Mouse (Mus musculus): ENCODE data around the gene Cd69.

The Cd69 gene

DNA sequence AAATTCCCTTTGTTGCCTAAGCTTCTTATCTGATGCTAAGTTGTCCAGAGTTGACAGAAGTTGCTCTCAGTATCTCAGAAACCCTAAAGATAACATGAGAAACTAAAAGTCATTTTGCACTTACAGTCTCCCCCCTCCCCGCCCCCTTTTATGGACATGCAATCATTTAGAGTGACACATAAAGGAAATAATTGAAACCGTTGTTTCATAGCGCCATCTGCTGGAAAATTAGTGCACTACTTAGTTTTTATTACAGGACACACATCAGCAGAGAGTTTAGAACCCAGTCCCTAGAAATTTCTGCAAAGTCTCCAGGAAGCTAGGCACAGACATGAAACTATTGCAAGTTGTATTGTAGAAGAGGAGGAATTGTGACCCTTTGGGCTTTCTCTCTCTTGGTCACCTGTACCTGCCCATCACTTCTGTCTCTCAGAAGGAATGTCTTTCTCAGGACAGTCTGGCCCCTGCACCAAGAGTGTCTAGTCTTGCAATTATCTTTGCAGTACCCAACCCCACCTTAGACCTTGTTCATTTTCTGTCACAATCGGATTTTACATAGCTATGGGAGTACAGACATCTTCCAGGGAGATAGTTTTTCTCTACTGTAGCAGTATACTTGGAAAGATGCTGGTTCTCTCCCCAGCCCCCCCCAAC is 20.2 kb downstream of the Cd69 start:
- in situ Hi-C loops (cut with MboI; ENCODE audit: unreplicated experiment in 2 of 2) = loop anchor here (5.0 to 10.0 kb wide), 5 partner anchors 112 to 820 kb away; partner anchors contain the start of gene Fkbp4 (in 1 of the 2)

DNA sequence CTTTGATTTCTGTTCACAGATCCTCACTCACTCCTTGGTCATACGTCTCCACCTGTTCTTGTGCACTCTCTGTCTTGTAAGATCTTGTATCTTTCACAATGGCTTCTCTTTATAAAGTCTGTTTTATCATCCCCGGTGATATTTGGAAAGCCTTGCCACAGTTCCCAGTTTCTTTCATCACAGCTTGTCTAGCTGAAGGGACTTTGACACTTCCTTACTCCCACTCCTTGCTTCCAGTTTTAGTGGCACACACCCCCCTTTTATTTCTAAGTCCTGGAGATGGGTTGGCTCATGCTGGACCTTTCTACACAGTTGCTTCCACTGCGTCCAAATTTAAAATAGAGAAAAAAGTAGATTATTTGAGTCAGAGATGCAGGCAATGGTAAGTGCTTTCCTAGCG is 20.9 kb downstream of the Cd69 start:
- in situ Hi-C loops (cut with MboI; ENCODE audit: unreplicated experiment in 2 of 2) = loop anchor here (5.0 to 10.0 kb wide), 3 partner anchors 447 to 820 kb away; partner anchors contain the start of gene Fkbp4 (in 1 of the 2)

DNA sequence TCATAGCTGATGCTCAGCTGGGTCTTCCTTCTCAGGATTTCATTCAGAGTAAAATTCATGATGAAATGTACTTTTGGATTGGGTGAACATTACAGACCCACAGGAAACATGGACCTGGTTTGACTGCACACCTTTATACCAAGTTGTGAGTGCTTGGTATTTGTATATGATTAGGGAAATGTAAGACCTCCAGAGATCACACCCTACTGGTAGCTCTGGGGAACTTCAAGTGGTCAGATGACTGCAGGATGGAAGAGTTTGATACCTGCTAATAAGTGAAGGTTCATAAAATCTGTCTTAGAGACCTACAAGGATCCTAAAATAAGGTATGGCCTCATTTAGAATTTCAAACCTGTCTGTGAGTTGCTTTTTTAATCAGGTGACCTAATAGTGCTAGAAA is 27.0 kb downstream of the Cd69 start:
- in situ Hi-C loops (cut with MboI; ENCODE audit: unreplicated experiment in 2 of 2) = loop anchor here (5.0 to 10.0 kb wide), 4 partner anchors 153 to 396 kb away; no protein-coding TSS in a partner anchor

DNA sequence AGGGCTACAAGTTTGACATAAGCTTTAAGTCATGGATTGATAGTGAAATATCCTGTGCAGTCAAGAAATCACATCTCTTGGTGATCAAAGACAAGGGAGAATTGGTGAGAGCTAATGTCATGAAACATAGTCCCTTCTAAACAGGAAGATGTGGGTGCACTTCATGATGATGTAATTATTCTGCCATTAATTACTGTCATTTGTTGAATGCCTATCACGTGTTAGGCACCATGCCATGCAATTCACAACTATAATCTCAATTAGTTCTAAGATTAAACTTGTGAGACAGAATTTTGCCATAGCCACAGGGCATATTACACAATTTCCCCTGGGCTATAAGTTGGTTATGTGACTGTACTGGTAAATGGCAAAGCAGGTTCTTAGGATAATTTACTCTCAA is 28.2 kb downstream of the Cd69 start:
- in situ Hi-C loops (cut with MboI; ENCODE audit: unreplicated experiment in 2 of 2) = loop anchor here (5.0 to 10.0 kb wide), 4 partner anchors 152 to 395 kb away; no protein-coding TSS in a partner anchor

DNA sequence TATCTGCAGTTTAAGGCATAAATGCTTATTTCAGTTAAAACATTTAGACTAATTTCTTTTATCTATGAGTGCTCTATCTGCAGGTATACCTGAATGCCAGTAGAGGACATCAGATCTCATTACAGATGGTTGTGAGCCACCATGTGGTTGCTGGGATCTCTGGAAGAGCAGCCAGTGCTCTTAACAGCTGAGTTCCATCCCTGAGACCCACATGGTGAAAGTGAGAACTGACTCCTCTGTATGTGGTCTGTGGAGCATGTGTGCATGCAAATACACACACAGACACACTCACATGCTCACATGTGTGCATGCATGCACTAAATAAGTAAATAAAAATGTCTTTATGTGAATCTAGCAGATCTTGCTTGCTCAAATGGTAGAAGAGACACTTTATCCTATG is 29.4 kb downstream of the Cd69 start:
- in situ Hi-C loops (cut with MboI; ENCODE audit: unreplicated experiment in 2 of 2) = loop anchor here (5.0 to 10.0 kb wide), 4 partner anchors 151 to 393 kb away; no protein-coding TSS in a partner anchor

DNA sequence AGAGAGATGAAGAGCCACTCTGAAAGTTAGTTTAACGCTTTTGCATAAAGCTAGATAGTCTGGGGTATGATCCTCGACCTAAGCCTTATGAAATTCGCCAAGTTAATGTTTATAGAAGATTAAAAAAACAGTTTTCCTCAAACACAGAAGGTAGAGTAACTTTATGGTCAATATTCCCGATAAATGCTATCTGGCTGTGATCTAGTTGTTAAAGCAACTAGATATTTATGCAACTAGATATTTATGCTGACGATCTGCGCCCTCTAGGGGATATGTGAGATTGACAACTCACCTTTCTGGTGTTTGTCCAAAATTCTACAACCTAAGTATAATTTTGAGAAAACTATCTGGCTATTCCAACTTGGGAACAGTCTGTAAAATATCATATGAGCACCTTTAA is 33.3 kb downstream of the Cd69 start:
- in situ Hi-C loops (cut with MboI; ENCODE audit: unreplicated experiment in 2 of 2) = loop anchor here (10.0 kb wide), 1 partner anchor 147 kb away; no protein-coding TSS in a partner anchor

DNA sequence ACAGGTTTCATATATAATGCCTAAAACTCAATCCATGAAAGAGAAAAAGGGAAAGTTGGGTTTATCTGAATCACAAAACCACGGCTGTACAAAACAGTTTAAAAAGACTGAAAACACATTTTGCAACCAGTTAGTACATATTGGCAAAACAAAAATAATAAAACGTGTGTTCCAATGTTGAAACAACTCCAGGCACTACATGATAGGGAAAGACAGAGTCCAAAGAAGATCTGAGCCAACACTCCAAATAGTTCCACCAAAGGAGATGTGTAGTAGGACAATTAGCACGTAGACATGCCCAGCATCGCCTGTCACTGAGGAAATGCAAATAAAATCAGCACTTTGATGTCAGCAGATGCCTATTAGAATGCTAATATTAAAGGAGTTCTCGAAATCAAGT is 33.8 kb downstream of the Cd69 start:
- in situ Hi-C loops (cut with MboI; ENCODE audit: unreplicated experiment in 2 of 2) = loop anchor here (10.0 kb wide), 1 partner anchor 147 kb away; no protein-coding TSS in a partner anchor

DNA sequence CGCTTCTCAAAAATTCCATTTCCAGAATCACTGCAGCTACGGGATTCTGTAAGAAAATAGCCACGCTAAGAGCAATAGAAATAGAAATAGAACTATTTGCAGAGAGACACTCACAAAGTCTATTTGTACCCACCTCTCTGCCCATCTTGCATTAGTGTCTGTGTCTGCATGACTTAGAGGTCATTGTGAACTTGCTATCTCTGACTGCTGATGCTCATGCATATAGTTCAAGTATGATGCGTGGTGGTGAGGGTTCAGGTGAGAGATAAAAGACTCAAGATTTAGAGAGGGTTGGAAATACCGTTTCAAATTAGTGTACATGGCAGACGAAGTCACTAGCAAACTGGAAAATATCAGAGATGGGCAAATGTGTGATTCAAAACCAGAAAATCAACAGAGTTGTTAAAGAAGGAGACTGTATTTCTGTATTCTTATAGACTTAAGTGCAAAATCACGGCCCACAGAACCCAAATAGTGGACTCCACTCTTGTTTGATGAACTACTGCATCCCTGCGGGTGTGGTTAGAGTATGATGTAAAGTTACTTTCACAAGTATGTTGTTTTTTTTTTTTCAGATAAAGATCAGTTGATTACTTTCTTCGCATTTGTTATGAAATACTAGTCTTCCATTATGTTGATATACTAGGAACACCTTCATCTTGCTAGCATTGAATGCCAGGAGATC is 35.5 kb downstream of the Cd69 start:
- in situ Hi-C loops (cut with MboI; ENCODE audit: unreplicated experiment in 2 of 2) = loop anchor here (5.0 to 10.0 kb wide), 2 partner anchors 57 to 145 kb away; partner anchors contain the start of gene Clec2d (in 1 of the 2)

DNA sequence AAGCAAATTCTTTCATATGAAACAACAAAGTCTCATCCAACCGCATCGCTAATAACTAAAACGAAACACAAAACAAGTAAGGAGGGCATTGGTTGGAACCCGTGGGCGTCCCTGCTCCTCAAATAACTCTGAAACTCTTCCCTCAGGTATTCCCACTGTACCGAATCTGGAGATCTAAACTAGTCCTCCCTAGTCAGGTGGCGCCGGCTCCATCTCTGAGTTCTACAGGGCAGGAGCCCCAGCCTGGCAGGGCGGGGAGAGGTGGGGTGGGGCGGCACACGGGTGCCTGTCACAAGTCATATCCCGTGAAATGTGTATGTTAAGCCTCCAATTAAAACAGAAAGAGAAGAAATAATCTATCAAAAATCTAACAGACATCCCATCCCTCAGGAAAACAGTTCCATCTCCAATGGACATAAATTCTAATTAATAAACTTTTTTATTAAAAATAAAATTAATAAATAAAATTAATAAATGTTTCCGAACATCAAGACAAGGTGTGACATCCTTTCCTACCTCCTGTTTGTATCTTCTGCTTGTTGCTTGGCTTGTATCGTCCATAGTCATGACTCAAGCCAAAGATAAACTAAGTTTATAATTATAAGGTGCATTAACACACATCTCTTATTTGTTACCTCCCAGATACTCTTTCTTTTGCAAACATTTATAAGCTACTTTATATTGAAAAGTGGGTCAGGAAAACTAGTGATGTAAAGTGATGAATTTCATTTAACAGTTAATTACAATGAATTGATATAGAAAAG is 36.8 kb downstream of the Cd69 start:
- in situ Hi-C loops (cut with MboI; ENCODE audit: unreplicated experiment in 2 of 2) = loop anchor here in 1 of 2 experiments (5.0 kb wide), 1 partner anchor 56 kb away; the partner anchor contains the start of gene Clec2d

DNA sequence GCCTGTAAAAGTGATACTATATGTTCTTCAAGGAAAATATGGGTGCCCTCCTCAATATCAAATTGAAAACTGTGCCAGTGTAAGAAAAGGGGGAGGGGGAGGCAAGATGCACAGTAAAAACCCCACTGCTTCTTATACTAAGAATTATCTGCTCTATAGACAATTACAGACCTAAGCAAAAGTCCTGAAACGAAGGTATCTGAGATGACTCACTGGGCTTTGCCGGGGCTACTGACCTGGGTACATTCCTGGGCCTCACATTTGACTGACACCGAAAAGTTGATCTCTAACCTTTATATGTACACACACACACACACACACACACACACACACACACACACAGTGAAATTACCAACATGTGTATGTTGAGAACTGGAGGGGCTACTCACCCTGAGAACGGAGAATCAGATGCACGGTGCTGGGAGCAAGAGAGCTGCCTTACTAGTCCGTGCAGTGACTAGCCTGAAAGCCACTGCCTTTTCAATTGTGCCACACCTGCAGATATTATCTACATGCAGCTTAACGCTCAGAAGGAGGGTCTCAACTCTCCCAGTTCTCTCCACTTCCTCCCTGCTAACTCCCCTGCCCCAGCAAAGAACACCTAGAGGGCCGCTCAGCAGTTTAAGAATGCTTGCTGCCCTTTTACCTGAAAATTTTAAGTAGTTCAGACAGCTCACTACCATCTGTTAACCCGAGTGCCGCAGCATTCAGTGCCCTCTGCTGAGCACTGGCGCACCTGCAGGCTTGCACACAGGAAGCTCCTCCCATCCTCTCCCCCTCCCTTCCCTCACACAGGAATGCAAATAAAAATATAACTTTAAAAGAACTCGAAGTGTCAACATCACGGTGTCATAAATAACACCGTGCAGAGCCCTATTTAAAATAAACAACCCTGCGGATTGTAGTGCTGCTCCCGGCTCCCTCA is 37.6 kb downstream of the Cd69 start:
- in situ Hi-C loops (cut with MboI; ENCODE audit: unreplicated experiment in 2 of 2) = loop anchor here in 1 of 2 experiments (5.0 kb wide), 1 partner anchor 55 kb away; the partner anchor contains the start of gene Clec2d

DNA sequence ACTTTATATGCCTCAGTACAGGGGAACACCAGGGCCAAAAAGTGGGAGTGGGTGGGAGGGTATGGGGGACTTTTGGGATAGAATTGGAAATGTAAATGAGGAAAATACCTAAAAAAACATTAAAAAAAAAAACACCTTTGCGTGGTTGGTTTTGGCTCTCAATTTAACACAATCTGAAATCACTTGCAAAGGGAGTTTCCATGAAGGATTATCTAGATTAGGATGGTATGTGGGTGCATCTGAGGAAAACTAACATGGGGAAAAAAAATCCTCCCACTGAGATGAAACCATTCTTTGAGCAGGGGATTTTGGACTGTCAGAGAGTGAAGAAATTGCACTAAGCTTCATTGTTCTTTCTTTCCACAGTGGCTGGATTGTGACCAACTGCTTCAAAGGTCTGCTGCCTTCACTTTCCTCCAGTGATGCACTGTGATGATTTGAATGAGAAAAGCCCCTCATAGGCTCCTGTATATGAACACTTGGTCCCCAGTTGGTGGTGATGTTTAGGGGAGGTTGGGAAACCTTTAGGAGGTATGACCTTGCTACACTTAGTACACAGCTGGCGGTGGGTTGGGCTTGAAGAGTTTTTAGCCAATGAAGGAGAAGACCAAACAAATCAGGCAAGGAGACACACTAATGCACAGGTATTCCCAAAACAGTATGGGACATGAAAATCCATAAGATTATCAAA is 38.4 kb downstream of the Cd69 start:
- in situ Hi-C loops (cut with MboI; ENCODE audit: unreplicated experiment in 2 of 2) = loop anchor here in 1 of 2 experiments (5.0 kb wide), 1 partner anchor 54 kb away; the partner anchor contains the start of gene Clec2d

DNA sequence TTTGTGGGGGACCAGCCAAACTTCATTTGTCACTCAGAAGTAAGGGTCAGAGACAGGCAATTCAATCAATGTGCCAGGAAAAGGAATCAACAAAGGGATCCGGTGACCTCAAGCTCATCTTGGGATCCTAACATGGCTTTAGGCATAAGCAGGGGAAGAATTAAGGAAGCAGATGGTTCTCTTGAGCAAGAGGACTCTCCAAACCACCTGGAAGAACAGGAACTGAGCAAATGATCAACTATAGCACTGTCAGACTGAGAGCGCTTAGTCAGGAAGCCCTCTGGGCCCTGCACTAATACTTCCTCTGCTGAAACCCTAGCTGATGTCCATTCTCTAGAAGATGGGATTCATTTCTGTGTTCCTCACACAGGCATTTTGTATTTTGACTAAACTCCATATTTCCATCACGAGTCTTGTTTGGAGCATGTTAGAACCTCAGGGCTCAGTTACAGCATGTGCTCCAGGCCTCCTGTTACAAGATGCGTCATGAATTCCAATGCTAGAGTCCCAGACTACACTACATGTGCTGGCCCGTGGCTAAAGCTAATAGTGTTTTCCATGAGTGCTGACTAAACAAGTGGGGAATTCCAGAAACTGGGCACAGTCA is 39.3 kb downstream of the Cd69 start:
- in situ Hi-C loops (cut with MboI; ENCODE audit: unreplicated experiment in 2 of 2) = loop anchor here in 1 of 2 experiments (5.0 kb wide), 1 partner anchor 54 kb away; the partner anchor contains the start of gene Clec2d

DNA sequence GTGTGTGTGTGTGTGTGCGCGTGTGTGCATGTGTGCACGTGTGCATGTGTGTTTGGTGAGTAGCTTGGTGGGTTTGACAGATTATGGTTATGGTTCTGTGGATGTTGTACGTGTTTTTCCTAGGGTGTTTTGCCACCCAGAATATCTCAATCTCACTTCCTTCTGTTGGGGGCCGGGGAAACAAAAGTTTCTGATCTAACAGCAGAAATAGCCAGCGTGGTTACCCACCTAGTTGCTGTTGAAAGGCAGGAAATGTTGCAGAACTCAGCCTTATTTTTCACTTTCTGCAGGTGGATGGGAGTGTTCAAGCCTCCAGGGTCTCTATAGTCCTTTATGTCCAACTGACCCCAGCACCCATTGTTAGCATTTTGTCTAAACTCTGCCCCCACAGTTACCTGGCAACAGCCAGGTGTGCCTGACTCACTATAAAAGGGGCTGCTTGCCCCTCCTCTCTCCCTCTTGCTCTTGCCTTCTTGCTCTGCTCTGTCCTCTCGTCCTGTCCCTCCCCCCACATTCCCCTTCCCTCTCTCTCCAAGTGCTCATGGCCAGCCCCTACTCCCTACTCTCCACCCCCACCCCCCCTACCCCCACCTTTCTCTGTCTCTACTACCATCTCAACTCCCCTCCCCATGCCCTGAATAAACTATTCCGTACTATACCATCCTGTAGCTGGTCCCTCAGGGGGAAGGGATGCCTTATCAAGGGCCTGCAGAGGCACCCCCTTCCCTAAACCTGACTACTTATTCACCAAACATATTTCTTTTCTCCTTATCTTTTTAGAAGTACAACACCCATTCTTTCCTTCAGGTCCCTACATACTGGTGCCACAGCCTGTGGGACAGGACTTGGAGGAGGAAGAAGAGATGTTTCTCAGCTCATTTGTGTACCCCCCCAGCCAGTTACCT is 40.5 kb downstream of the Cd69 start:
- in situ Hi-C loops (cut with MboI; ENCODE audit: unreplicated experiment in 2 of 2) = loop anchor here (5.0 kb wide), 2 partner anchors 42 to 52 kb away; partner anchors contain the start of gene Clec2d (in 1 of the 2)

DNA sequence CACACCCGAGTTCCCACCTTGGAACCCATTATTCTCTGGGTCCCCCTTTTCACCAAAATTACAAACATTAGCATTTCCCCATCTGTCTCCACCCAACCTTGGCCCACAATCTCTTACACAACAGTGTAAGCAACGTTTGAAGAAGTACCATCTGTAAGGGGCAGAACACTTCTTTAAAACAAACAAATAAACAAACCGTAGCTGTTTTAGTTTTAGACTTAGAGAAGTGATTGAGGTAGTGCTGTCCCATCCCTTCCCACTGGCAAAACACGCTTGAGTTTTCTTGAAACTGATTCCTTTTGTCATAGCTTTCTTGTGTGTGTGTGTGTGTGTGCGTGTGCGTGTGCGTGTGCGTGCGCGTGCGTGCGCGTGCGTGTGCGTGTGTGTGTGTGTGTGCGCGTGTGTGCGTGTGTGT is 41.3 kb downstream of the Cd69 start:
- in situ Hi-C loops (cut with MboI; ENCODE audit: unreplicated experiment in 2 of 2) = loop anchor here in 1 of 2 experiments (5.0 kb wide), 1 partner anchor 42 kb away; no protein-coding TSS in a partner anchor

DNA sequence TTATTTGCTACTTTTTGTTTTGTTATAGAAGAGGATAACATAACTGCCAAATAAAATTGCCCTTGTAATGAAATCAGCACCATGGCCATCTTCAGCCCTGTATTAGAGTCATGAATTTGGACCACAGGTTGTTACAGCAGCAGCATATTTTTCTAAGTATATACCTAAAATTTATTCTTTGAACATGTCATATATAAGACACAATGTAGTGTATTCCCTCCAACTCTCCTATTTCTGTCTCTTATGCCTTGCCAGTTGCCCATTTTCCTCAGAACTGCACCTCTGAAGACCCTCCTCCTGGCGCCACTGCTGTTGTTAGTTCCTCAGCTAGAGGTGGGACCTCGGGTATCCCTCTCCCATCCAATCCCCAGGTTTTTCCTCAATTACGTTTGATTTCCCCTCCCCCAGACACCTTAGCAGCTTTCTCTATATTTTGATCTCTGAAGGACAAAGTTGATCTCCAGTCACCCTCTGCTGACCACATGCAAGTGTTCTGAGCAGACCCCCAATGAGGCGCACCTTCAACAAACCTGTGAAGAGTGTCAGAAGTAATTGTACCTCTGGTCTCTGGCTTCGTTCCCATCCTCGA is 41.8 kb downstream of the Cd69 start:
- in situ Hi-C loops (cut with MboI; ENCODE audit: unreplicated experiment in 2 of 2) = loop anchor here in 1 of 2 experiments (5.0 kb wide), 1 partner anchor 41 kb away; no protein-coding TSS in a partner anchor

DNA sequence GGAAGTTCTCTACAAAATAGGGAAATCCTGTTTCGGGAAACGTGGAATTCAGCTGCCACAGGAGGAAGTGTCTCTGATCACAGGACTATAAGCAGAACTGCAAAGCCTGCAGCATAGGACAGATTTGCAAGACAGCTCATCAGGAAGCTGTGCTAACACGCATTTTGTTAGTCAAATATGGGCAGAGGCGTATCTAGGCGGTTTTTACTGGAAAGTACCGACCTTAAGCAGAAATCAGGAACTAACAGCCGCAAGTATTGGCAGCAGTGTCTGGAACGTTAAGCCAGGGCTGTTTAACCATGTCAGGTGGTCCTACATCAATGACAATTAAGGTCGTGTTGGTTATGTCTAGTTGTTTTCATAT is 42.4 kb downstream of the Cd69 start:
- in situ Hi-C loops (cut with MboI; ENCODE audit: unreplicated experiment in 2 of 2) = loop anchor here in 1 of 2 experiments (5.0 kb wide), 1 partner anchor 41 kb away; no protein-coding TSS in a partner anchor

Measured in v-Abl transformed pro-B cells (cell line).